Mouse (Mus musculus): ENCODE measurements at regions not wholly inside any gene's neighbourhood (a gene's known extent, or its start where the extent isn't known, plus 50 kb on each side); places are given as distances from the start of the nearest gene placed in this dataset.

GRCm38 (mm10) chr12:77994176-77994575 is 199.9 kb upstream of the Gm6657 start:
- TF ChIP-seq POLR2A (IDR thresholded peaks at IDR 0.05; ENCODE audit: borderline replicate concordance, extremely low read depth, insufficient read depth, insufficient read length, poor library complexity, severe bottlenecking) (no peak), CTCF (IDR thresholded peaks at IDR 0.05; ENCODE audit: borderline replicate concordance, extremely low read depth, insufficient read depth, insufficient read length) (no peak)
